Mouse (Mus musculus) ES-Bruce4 (cell line): ENCODE results near the gene Arhgap33. TPM values are rescaled to one million over a fixed set of nuclear protein-coding genes. Genes with fewer than 3 reads are reported as not detected.
"Not testable (repeated sequence)": the region's sequence is repeated elsewhere in the genome, so short reads cannot be mapped to it uniquely, and the experiment has no call there.

Source experiments
- H3K27ac ChIP-seq: 2 replicates; pipeline ENCODE4 v1.5.1; 2012; ENCODE audit warnings: low read length, inconsistent platforms; ENCODE audit not compliant: insufficient read depth
- H3K27me3 ChIP-seq: 2 replicates; pipeline ENCODE4 v1.6.1; 2012; ENCODE audit warnings: mild to moderate bottlenecking, low read length, inconsistent platforms; ENCODE audit not compliant: control insufficient read depth, poor library complexity, insufficient read depth, severe bottlenecking
- H3K36me3 ChIP-seq: 2 replicates; pipeline ENCODE4 v1.6.1; 2012; ENCODE audit warnings: inconsistent platforms, mild to moderate bottlenecking, low read length, moderate library complexity; ENCODE audit not compliant: control insufficient read depth, poor library complexity, insufficient read depth, severe bottlenecking
- H3K4me1 ChIP-seq: one replicate; pipeline ENCODE4 v1.8.1; 2011; ENCODE audit warnings: low read length; ENCODE audit not compliant: control insufficient read depth, insufficient read depth
- H3K4me3 ChIP-seq: 2 replicates; pipeline ENCODE4 v1.5.1; 2011; ENCODE audit warnings: low read depth, mild to moderate bottlenecking, low read length
- H3K9ac ChIP-seq: 2 replicates; pipeline ENCODE4 v1.6.1; 2012; ENCODE audit warnings: low read depth, mild to moderate bottlenecking, inconsistent platforms; ENCODE audit not compliant: poor library complexity, severe bottlenecking
- H3K9me3 ChIP-seq: replicated peaks from 2 replicates; pipeline ENCODE4 v1.6.1; 2012; ENCODE audit warnings: mild to moderate bottlenecking, low read length, inconsistent platforms; ENCODE audit not compliant: control insufficient read depth, poor library complexity, insufficient read depth, severe bottlenecking
- CTCF ChIP-seq: IDR thresholded peaks from one replicate; pipeline ENCODE4 v1.8.1; 2011; ENCODE audit warnings: low read depth, low read length
- EP300 ChIP-seq: IDR thresholded peaks from 2 replicates; pipeline ENCODE4 v1.6.1; 2011; ENCODE audit warnings: low read depth, low read length; ENCODE audit not compliant: insufficient read depth
- POLR2A ChIP-seq: IDR thresholded peaks from one replicate; pipeline ENCODE4 v1.8.1; 2011; ENCODE audit warnings: low read length; ENCODE audit not compliant: insufficient read depth
- polyA plus RNA-seq: library from polyadenylated mRNA; stranded (reverse); fragments of >200 nt; gene quantifications from 2 replicates; pipeline ENCODE4 v1.2.4, GENCODE M21; 2011; ENCODE audit warnings: low read depth; ENCODE audit not compliant: missing spikeins, insufficient read depth, insufficient read length

Gene Arhgap33
- polyA plus RNA-seq, 1 experiment, result 6.0 TPM

DNA sequence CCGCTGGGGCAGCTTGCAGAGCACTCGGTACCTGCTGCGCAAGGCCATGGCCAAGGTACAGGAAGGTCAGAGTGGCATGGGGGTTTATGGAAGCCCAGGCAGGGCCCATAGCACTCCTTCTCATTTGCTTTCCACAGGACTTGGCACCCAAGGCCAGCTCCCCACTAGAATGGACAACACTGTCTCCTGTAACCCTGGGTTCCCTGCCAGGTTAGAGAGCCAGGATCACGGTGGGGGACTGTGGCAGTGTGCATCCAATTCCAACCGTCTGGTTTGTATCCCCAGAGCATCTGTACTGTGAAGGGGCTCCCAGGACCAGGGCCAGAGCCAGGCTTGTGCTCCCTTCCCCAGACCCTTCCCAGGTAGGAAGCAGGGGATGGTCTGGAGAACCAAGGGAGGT lies 14.0 kb downstream of the Arhgap33 start:
- H3K4me3 ChIP-seq, result no peak overlapping the region
- H3K9me3 ChIP-seq, result no peaks in the 10 kb centered on the region
- no peak overlapping the region for H3K9ac ChIP-seq
- peaks cover 1% of the 10 kb centered on the region for H3K4me1 ChIP-seq
- H3K27ac ChIP-seq, result no peak overlapping the region
- TF ChIP-seq POLR2A (no peak), CTCF (no peak), EP300 (no peak)
- H3K36me3 ChIP-seq, result no peaks in the 10 kb centered on the region
- no peaks in the 10 kb centered on the region for H3K27me3 ChIP-seq

DNA sequence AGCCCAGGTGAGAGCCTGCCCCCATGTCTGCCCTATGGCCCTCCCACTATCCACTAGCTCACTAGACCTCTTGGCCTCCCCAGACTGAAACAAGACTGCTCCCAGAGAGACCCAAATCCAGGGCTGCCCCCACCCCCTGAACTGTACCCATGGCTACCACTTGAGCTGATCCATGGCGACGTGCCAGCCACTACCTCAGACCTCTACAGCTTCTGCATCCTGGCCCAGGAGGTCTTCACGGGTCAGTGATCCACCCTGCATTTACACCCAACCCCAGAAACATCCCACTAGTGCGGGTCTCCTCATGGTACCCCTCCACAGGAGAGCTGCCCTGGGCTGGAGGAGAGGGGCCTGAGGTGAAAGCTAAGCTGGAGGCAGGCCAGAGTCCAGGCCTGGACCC lies 14.5 kb downstream of the Arhgap33 start:
- Histone ChIP-seq H3K4me3 (no peak overlapping the region), H3K9ac (no peak overlapping the region), H3K36me3 (no peaks in the 10 kb centered on the region), H3K4me1 (no peaks in the 10 kb centered on the region), H3K27ac (no peak overlapping the region), H3K27me3 (no peaks in the 10 kb centered on the region), H3K9me3 (no peaks in the 10 kb centered on the region)
- no peak for TF ChIP-seq EP300
- TF ChIP-seq CTCF, result no peak
- no peak for TF ChIP-seq POLR2A

DNA sequence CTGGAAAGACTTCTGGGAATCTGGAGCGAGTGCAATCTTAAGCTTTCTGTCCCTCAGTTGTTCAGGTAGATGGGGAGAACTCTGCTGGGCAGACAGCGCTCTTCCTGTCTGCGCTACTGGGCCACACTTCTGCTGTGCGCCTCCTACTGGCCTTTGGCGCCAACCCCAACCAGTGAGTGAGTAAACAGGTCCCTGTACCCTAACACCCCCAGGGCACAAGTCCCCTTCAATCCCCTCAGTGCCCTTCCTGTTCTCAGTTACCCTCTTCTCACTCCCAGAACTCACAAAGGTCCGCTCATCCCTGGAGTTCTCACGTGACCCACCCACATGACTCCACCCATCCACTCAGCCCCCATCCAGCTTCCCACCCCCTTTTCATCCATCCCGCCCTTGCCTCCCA lies 16.5 kb downstream of the Arhgap33 start:
- Histone ChIP-seq H3K9me3 (no peaks in the 10 kb centered on the region), H3K27me3 (no peaks in the 10 kb centered on the region)

DNA sequence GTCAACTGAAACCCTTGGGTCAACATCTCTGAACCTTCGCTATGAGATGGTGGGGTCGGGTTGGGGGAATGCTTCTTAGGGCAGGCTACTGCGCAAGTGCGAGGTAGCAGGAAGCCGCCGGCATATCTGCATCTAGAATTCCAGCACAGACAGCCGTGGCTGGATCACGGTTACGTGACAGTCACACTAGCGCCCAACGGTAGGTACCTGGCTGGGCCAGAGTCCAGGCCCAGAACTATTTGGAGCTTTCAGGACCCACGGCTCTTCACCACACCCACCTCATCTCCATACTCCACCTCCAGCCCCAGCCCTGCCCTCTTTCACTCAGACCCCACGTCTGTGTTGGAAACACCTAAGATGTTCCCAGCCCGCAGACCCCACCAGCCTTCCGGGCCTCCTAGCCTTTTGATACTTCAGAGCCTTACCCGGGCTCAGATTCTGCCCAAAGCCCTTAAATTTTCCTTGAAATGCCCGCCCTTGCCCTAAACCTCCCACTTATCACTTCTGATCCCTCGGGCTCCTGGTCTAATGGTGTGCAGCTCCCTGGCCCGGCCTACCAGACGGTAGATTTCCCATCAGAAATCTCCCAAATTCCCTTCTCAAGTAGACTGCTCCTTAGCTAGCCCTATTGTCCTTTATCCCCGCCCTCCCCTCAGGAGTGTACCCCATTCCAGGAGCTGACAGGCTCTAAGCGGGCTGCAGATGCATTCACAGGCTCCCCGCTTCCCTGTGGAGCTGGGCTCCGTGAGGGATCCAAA lies 19.7 kb downstream of the Arhgap33 start:
- Histone ChIP-seq H3K4me1 (no peaks in the 10 kb centered on the region), H3K36me3 (no peaks in the 10 kb centered on the region), H3K4me3 (peak overlapping the region; percentile 17), H3K9me3 (no peaks in the 10 kb centered on the region), H3K27me3 (no peaks in the 10 kb centered on the region), H3K9ac (peak overlapping the region; percentile 12; the same call in 1 of the 2 replicates), H3K27ac (no peak overlapping the region)
- TF ChIP-seq EP300 (no peak), POLR2A (peak; percentile 10), CTCF (no peak)

More for the DNA sequence above, 16.5 kb downstream of the Arhgap33 start:
- no peak overlapping the region for H3K9ac ChIP-seq
- H3K27ac ChIP-seq, result no peak overlapping the region
- H3K36me3 ChIP-seq, result no peaks in the 10 kb centered on the region
- TF ChIP-seq CTCF (peak; percentile 58), EP300 (peak; percentile 75), POLR2A (no peak)
- H3K4me3 ChIP-seq, result peak overlapping the region; percentile 43
- H3K4me1 ChIP-seq, result no peaks in the 10 kb centered on the region

DNA sequence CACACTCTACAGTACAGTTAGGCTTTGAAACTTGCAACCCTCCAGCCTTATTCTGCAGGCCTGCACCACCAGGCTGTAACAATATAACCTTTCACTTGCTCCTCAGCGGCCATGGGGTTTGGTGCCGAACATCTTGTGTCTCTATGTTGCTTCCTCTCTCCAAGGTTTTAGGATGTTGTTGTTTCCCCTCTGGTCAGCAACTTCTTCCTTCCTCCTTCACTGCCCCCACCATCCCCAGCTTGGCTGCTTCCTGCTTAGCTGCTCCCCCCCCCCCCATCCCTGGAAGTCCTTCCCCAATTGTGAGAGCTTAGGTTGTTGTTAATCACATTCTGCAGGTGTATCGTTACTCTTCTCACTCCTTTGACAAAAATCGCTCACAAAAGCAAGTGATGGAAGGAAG lies 26.8 kb downstream of the Arhgap33 start:
- no peaks in the 10 kb centered on the region for H3K9me3 ChIP-seq
- H3K27ac ChIP-seq, result no peak overlapping the region
- no peaks in the 10 kb centered on the region for H3K36me3 ChIP-seq
- TF ChIP-seq POLR2A (no peak), CTCF (no peak)
- H3K9ac ChIP-seq, result no peak overlapping the region
- H3K27me3 ChIP-seq, result no peaks in the 10 kb centered on the region
- no peaks in the 10 kb centered on the region for H3K4me1 ChIP-seq
- H3K4me3 ChIP-seq, result no peak overlapping the region

DNA sequence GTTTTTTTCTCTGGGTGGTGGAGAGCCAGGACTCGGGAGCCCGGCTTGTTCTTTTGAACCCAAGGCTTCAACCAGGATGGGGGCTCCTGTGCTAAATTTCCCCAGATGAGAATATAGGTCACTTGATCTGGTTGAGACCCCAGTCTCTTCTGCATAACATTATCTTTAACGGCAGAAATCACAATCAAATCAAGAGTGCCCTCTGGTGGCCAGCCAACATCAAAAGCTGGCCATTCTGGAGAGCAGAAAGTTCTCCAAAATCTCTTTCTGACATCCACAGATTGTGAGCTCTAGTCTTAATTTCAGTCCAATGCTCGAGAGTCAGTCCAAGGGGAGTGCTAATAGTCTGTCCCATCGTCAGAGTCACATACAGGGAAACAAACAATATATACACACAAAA lies 33.7 kb downstream of the Arhgap33 start:
- not testable (repeated sequence) for H3K36me3 ChIP-seq, H3K4me1 ChIP-seq, H3K27ac ChIP-seq, H3K9ac ChIP-seq, H3K27me3 ChIP-seq, H3K4me3 ChIP-seq
- peaks cover 13% of the 10 kb centered on the region for H3K9me3 ChIP-seq

DNA sequence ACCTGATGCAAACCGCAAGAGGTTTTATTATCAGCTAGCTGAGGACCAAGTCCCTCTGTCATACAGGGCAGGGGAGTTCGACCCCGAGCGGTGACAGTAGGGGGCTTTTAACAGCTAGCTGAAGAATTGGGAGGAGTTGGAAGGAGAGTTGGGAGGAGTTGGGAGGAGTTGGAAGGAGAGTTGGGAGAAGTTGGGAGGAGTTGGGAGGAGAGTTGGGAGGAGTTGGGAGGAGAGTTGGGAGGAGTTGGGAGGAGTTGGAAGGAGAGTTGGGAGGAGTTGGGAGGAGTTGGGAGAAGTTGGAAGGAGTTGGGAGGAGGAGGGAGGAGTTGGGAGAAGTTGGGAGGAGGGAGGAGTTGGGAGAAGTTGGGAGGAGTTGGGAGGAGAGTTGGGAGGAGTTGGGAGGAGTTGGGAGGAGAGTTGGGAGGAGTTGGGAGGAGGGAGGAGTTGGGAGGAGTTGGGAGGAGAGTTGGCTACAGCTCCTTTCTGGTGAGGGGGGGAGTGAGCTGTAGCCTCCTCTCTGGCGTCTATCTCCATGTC lies 39.3 kb downstream of the Arhgap33 start:
- not testable (repeated sequence) for H3K9me3 ChIP-seq, H3K4me1 ChIP-seq, H3K9ac ChIP-seq, H3K27me3 ChIP-seq, H3K4me3 ChIP-seq, H3K27ac ChIP-seq, H3K36me3 ChIP-seq
